Mouse (Mus musculus): ENCODE measurements around the gene Olfr112.
"Not testable (repeated sequence)": the region's sequence is repeated elsewhere in the genome, so short reads cannot be mapped to it uniquely, and the experiment has no call there.

The Olfr112 gene

DNA sequence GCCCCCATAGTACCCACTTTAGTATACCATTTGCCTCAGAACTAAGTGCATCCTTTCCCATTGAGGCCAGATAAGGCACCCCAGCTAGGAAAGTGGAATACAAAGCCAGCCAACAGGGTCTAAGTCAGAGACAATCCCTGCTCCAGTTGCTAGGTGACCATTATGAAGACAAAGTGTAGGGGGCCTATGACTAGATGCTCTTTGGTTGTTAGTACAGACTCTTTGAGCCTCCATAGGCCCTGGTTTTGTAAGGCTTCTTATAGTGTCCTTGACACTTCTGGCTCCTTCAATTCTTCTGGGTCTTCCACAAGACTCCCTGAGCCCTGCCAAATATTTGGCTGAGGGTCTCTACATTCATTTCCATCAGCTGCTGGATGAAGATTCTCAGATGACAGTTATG, at the start of gene Olfr112:
Gene Olfr112 (minus strand): TSS at position 101 of the 400 bp plus-strand sequence.
- DNase-seq (ENCODE audit: low spot score in 2 of 2), result no peak

DNA sequence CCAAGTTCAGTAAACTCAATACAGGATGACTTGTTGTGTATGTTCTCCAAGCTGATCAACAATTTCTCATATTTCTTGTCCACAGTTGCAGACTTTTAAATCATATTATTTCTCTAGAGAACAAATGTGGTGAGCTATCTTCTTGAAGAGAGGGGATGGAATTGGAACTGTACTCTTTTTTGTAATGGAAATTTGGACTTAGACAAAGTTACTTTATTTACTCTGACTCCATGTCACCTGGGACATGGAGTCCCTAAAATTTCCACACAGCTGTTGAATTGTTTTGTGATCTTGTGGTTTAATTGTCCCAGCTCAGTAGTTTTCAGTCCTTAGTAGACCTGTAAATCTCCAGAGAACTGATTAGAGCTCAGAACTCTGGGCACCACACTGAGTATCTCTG, 23.4 kb upstream of the Olfr112 start, which contains the start of gene Olfr114:
Gene Olfr114 (minus strand): TSS at position 101 of the 400 bp plus-strand sequence.
- DNase-seq (ENCODE audit: low spot score in 2 of 2), result no peak

DNA sequence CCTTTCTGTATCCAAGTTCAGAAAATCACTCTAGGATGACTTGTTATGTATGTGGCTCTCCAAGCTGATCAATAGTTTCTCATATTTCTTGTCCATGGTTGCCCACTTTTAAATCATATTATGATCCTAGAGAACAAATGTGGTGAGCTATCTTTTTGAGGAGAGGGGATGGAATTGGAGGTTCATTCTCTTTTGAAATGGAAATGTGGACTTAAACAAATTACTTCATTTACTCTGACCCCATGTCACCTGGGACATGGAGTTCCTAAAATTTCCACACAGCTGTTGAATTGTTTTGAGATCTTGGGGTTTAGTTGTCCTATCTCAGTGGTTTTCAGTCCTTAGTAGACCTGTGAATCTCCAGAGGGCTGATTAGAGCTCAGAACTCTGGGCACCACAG, 8.3 kb upstream of the Olfr112 start, which contains the start of gene Olfr113:
Gene Olfr113 (minus strand): TSS at position 101 of the 400 bp plus-strand sequence.
- no peak for DNase-seq (ENCODE audit: low spot score in 2 of 2)

DNA sequence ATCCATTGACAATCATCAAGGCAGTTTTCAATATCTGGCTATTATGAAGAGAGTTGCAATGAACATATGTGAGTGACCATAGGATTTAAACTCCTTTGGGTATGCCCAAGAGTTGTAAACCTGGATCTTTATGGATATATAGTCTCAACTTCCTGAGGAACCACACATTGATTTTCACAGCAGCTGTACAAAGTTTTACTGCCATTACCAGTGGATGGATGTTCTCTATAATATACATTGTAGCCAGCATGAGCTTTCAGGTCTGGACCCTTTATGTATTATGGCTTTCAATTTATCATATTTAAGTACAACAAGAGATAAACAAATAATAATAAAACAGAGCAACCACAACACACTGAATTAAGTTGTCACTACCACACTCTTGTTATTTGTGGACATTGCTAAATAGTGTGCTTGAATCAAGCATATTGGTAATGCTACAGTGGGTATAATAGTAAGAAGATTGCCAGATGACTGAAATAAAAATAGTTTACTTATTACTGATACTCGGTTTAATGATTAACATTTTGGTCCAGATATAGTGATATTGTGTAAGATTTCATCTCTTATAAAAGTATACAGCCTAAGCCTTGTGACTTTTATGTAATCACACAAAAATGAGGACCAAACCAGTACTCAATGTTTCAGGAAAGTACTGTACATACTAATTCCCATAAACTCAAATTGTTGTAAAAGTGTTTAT, 10.2 kb downstream of the Olfr112 start:
- DNase-seq (ENCODE audit: low spot score in 2 of 2), result no peak

DNA sequence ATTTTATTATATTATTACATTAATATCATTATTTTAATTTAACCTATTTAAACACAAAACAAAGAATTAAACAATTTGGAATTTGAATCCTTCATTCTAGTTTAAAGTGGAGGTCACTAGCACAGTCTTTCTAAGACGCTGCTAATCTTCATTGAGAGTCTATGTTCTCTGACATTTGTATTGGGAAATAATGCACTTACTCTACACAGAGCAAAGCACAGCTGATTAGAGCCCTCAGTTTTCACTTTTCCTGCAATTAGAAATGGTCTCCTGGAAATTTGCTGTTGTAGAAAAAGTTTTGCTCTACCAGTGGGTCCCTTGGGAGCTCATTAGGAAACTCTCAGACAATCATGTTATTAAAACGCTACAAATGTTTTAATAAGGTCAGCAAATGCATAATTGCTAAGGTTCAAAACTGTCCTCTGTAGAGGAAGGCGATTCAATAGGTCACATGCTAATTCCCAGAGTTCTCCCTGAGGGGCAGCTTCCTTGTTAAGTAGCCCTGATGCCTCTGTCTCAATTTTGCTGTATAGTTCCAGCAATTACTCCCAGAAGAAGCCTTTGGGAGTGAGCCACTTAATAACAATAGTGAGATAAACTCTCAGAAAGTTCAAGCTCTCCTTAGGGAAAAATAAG, 25.3 kb downstream of the Olfr112 start:
- DNase-seq (ENCODE audit: low spot score in 2 of 2), result no peak

DNA sequence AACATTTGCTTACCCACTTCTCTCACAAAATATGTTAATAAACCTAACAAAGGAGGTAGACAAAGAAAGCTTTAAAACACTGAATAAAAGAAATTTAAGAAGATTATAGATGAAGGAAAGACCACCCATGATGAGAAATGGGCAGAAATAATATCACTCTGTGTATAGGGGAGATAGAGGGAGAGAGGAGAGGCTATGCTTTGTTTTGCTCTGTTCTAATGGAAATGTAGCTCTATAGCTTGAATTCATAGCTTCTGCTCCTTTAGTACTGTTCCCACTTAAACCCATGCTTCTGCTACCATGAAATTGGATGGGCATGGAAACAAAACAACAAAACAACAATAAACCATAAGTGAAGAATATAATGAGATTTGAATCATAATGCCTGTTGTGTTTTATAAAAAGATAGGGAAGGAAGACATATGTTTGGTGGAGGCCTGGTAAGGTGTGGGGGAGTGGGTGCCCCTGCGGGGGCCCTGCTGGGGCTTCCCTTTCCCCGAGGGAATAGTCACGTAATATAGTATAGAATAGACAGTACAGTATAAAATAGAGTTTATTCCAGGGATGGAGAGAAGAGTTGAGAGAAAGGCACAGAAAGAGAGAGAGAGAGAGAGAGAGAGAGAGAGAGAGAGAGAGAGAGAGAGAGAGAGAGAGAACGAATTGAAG, 27.7 kb downstream of the Olfr112 start:
- no peak for DNase-seq (ENCODE audit: low spot score in 2 of 2)

DNA sequence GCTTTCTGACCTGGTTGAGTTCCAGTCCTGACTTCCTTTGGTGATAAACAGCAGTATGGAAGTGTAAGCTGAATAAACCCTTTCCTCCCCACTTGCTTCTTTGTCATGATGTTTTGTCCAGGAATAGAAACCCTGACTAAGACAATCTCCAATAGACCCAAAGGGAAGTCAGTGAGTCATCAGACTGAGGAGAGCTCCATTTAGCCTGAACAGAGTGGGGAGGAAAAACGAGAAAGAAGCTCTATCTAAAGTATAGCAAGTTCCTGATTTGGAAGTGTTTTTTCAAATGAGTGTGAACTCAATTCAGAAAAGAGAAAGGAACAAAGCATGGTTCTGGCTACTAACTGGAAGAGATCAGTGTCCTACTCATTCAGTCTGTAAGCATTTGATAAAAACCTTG, 30.8 kb downstream of the Olfr112 start:
- not testable (repeated sequence) for DNase-seq (ENCODE audit: low spot score in 2 of 2)

DNA sequence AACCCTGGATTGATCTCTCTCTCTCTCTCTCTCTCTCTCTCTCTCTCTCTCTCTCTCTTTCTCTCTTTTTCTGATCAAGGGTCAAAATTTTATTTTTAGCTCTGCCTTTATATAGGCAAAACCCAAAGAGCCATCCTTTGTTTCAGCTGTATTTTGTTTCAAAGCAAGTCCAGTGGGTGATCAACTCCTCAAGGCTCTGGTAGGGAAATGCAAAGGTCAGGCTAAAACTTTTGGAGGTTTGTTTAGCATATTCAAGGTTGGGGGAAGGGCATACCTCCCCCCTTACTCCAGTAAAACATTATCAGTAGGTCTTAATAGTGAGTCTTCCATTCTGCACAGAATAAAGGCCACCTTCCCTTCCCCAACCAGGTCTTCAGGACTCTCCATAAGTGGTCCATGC, 34.1 kb downstream of the Olfr112 start:
- DNase-seq (ENCODE audit: low spot score in 2 of 2), result no peak

DNA sequence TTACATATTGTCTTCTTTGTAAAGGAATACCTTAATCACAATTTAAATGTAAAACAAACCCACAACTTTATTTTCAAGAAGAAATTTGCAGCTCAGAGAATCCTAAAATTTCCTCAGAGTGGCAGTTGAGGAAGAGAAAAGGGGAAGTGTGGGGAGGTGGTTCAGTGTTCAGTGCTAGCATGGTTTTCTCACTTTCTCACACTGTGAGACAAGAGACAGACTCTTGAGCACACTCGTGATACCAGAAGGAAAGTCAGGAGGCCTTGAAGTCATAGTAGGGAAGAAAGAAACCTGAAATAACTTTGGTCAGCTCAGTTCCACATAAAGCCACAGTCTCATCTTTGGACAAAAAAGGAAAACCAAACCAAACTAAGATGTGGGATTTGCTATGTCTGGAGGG, 43.8 kb downstream of the Olfr112 start:
- not testable (repeated sequence) for DNase-seq (ENCODE audit: low spot score in 2 of 2)

DNA sequence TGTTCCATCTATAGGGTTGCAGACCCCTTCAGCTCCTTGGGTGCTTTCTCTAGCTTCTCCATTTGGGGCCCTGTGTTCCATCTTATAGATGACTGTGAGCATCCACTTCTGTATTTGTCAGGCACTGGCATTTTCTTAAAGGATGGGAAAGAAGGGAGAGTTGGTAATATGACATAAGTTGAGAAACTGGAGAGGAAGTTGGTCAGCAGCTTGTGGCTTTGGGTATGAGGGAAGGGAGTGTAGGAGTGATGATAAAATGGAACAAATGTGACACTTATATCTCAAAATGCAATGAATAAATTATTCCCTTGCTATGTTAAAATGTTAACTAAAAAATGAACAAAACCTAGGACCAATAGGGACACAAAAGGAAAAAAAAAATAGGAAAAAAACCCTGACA, 44.6 kb downstream of the Olfr112 start:
- not testable (repeated sequence) for DNase-seq (ENCODE audit: low spot score in 2 of 2)
